Mouse (Mus musculus): ENCODE measurements around the gene Dennd1a.

- TF ChIP-seq POLR2A (IDR thresholded peaks at IDR 0.05; ENCODE audit: insufficient read depth, low read depth, low read length) (no peak), CTCF (IDR thresholded peaks at IDR 0.05) (no peak), EP300 (IDR thresholded peaks at IDR 0.05; ENCODE audit: insufficient read depth, low read depth, low read length) (no peak)
Observed at GRCm38 (mm10) chr2:38161484-38161883, 125.7 kb downstream of the Dennd1a start.

Data from heart, adult 2 months (tissue).